Mouse (Mus musculus) gastrocnemius, adult 2 months (tissue): ENCODE results near the gene Mllt6. TPM values are rescaled to one million over a fixed set of nuclear protein-coding genes. Genes with fewer than 3 reads are reported as not detected.
"Not testable (repeated sequence)": the region's sequence is repeated elsewhere in the genome, so short reads cannot be mapped to it uniquely, and the experiment has no call there.

Experiments used
- DNase-seq: peaks from one replicate; pipeline ENCODE4 v3.0.0; 2022
- H3K27ac ChIP-seq: fragments of 200-600 bp; 2 replicates; pipeline ENCODE4 v1.8.1; 2022; ENCODE audit warnings: mild to moderate bottlenecking
- H3K4me3 ChIP-seq: fragments of 200-600 bp; 2 replicates; pipeline ENCODE4 v1.8.1; 2022; ENCODE audit warnings: mild to moderate bottlenecking, moderate library complexity
- CTCF ChIP-seq: fragments of 200-600 bp; IDR thresholded peaks from 2 replicates; pipeline ENCODE4 v1.8.1; 2022; ENCODE audit warnings: antibody characterized with exemption, mild to moderate bottlenecking, moderate library complexity
- intact Hi-C: fragments of 180-260 bp; cut with DNase I; formaldehyde crosslinking; loops from one replicate; pipeline ENCODE4 v1.15.1; 2025
- total RNA-seq, 2 experiments: library from RNA; stranded (reverse); gene quantifications; 2 replicates each; pipeline ENCODE4 v1.2.3; 2021

Gene Mllt6
- total RNA-seq, 2 experiments from 2014 or later, result 41.9 to 54.7 TPM

DNA sequence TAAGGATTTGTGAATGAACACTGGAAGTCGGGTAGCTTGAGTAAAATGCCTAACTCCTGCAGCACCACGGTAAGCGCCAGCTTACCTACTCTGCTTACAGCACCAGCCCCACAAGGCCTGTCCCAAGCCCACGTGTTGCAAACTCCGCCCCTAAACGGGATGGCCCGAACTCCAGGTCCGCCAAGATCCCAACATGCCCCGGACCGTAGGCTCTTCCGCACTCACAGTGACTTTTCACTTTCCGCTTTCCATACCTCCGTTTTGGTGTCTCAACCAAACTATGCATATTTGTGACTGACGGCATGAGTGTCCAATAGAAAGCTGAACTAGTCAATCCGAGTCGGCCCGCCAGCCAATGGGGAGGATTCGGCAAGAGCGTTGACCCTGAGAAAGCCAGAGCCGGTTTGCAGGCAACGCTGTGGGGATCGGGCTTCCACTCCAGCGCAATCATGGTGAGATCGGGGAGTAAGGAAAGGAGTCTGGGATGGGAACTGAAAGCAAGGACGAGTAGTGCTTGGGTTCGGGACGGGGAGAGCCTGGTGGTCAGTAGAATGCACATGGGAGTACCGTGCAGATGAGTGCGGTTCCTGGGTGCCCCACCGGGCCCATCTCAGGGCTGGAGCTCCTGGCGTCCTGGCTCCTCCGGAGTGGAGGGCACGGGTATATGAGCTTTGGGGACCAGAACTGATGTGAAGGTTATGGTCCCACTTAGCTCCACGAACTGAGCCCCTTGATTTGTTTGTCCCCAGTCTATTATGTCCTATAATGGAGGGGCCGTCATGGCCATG, 40.0 kb downstream of the Mllt6 start, which contains the start of gene Psmb3:
Gene Psmb3, plus strand, starts transcription at position 361 of the 788 bp plus-strand sequence.
- TF ChIP-seq CTCF, result no peak
- intact Hi-C loops, result loop anchor here (2.0 kb wide), 1 partner anchor 42 kb away; the partner anchor contains the start of gene Pip4k2b
- Histone ChIP-seq H3K4me3 (peak within 1 kb of the TSS; percentile 76), H3K27ac (peak within 1 kb of the TSS; percentile 93)
- peak; percentile 97 for DNase-seq

- DNase-seq, H3K4me3 ChIP-seq, H3K27ac ChIP-seq, intact Hi-C loops: not testable (repeated sequence)
Measured at GRCm38 (mm10) chr11:97710067-97710466, 46.9 kb downstream of the Mllt6 start.

- intact Hi-C loops, result no loop called here
- Histone ChIP-seq H3K4me3 (peak overlapping the region; percentile 8; the same call in 1 of the 2 replicates), H3K27ac (peak overlapping the region; percentile 87)
- TF ChIP-seq CTCF, result no peak
- DNase-seq, result no peak
Measured at GRCm38 (mm10) chr11:97711200-97711900, 48.1 kb downstream of the Mllt6 start.

DNA sequence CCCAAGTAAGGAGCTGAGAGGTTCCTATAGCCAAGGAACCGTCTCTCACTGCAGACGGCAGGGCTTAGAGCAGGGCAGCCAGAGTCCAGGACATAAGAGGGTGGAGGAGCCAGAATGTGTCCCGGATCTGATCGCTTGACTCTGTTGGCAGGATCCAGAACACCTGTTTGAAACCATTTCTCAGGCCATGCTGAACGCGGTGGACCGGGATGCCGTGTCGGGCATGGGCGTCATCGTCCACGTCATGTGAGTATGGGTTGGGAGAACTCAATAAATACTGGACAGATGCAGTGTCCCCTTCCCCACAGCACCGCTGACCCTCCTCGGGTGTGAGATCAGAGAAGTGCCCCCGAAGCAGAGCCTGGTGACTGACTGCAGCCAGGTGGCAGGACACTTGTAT, 49.1 kb downstream of the Mllt6 start:
- DNase-seq, result peak; percentile 79
- no peak for TF ChIP-seq CTCF
- intact Hi-C loops, result no loop called here
- Histone ChIP-seq H3K27ac (peak overlapping the region; percentile 87), H3K4me3 (peak overlapping the region; percentile 33)

DNA sequence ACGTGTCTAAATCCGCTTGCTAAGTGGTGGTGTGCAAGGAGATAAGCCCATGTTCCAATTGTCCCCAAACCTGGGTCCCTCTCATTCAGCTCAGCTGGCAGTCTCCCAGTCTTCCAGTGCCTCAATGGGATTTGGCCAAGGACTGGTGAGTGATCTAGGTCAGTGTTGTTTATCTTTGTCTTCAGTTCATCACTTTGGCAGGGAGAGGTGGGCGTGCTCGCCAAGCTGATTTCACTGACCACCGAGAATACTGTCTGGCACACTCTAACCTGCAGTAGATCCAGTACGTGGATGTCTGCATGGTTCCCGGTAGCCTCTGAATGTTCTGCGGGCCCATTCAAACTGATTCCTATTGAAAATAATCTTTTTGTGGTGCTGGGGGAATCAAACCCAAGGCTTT, 50.7 kb downstream of the Mllt6 start:
- Histone ChIP-seq H3K27ac (peak overlapping the region; percentile 87), H3K4me3 (no peak overlapping the region)
- DNase-seq, result peak; percentile 83
- no peak for TF ChIP-seq CTCF
- intact Hi-C loops, result no loop called here

DNA sequence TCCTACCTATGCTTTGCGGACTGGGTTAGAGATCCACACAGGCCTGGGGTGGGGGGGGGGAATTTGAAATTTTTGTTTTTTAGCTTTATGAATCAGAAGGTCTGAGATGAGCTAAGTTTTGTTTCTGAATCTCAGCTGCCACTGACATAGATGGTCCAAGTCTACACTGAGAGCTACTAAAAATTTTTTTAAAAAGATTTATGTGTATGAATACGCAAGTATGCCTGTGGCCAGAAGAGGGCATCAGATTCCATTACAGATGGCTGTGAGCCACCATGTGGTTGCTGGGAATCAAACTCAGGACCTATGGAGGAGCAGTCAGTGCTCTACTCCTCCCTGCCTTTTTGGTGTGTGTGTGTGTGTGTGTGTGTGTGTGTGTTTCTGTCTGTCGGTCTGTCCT, 51.1 kb downstream of the Mllt6 start:
- no peak for DNase-seq
- Histone ChIP-seq H3K27ac (peak overlapping the region; percentile 87), H3K4me3 (no peak overlapping the region)
- TF ChIP-seq CTCF, result peak; percentile 33; the same call in 1 of the 2 replicates
- intact Hi-C loops, result no loop called here

DNA sequence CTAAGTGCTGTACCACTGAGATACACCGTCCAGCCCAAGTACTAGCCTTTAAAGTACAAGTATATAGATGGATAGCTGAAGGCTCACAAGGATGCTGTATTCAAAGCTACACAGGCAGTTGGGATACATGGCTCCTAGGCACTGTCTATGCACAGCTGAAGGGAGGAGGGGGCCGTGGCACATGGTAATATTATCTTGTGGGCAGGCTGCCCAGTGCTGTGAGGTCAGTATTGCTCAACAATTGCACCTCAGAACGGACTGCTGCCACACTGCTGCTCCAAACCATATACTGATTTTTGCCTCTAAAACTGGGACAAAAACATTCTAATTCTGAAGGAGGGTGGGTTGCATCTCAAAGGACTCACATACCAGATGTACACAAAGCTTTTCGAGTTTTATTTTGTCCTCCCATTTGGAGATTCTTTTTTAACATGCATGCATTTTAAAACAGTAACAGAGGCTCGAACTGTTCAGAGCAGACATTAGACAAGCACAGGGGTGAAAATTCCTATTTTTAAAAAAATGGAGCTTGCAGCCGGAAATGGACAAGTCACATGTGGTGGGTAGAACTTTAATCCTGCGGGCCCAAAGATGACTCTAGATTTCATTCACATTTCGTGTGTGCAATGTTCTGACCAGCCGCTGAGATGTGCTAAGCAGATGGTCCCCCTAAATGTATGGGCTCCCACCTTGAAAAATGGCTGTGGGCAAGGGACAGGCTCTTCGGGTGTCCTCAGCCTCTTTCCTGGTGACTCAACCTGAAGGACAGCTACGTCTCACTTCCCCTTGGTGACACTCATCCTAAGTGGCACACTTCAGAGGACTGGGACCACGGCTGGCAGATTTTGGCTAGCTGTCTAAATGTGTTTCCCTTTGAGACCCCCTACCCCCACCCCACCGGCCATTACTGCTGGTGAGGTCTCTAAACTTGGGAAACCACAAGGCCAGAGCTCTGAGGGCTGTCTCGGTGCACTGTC, 51.9 kb downstream of the Mllt6 start:
- no peak overlapping the region for H3K4me3 ChIP-seq
- peak overlapping the region; percentile 87 for H3K27ac ChIP-seq
- DNase-seq, result peak; percentile 82
- TF ChIP-seq CTCF, result no peak
- intact Hi-C loops, result no loop called here

DNA sequence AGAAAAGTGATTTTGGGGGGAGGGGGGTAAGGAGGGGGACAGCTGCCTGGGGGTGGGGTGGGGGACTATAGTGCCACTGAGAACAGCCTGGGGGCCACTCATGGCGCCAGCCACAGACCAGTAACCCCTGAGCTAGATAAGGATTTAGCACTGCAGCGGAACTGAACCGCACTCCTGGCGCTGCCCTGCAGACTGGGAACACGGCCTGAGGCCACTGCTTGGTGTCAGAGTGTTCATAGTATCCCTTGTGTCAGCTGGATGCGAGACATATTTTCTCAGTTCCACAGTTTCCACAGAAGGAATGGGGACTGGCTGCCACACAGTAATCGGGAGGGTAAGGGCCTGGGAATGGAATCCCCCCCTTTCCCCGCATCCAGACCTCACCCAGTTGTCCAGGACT, 52.8 kb downstream of the Mllt6 start:
- TF ChIP-seq CTCF, result no peak
- DNase-seq, result peak; percentile 75
- Histone ChIP-seq H3K27ac (peak overlapping the region; percentile 87), H3K4me3 (no peak overlapping the region)
- intact Hi-C loops, result no loop called here

- no peak for TF ChIP-seq CTCF
- no peak overlapping the region for H3K4me3 ChIP-seq
- no peak for DNase-seq
- peak overlapping the region; percentile 87 for H3K27ac ChIP-seq
- intact Hi-C loops, result loop anchor here (2.0 kb wide), 1 partner anchor 15 kb away; no protein-coding TSS in a partner anchor
Measured at GRCm38 (mm10) chr11:97717369-97718280, 54.4 kb downstream of the Mllt6 start.

- intact Hi-C loops, result loop anchor here (2.0 kb wide), 1 partner anchor 14 kb away; no protein-coding TSS in a partner anchor
- Histone ChIP-seq H3K4me3 (no peak overlapping the region), H3K27ac (peak overlapping the region; percentile 87; the same call in 1 of the 2 replicates)
- DNase-seq, result no peak
- TF ChIP-seq CTCF, result no peak
Measured at GRCm38 (mm10) chr11:97718281-97718860, 55.2 kb downstream of the Mllt6 start.

- Histone ChIP-seq H3K4me3 (no peak overlapping the region), H3K27ac (peak overlapping the region; percentile 87; the same call in 1 of the 2 replicates)
- TF ChIP-seq CTCF, result no peak
- intact Hi-C loops, result loop anchor here (2.0 kb wide), 1 partner anchor 14 kb away; no protein-coding TSS in a partner anchor
- DNase-seq, result no peak
Measured at GRCm38 (mm10) chr11:97719041-97719440, 55.8 kb downstream of the Mllt6 start.
